Mouse (Mus musculus): Measurements from ENCODE around the gene Olfr1395.

Olfr1395 gene

DNA sequence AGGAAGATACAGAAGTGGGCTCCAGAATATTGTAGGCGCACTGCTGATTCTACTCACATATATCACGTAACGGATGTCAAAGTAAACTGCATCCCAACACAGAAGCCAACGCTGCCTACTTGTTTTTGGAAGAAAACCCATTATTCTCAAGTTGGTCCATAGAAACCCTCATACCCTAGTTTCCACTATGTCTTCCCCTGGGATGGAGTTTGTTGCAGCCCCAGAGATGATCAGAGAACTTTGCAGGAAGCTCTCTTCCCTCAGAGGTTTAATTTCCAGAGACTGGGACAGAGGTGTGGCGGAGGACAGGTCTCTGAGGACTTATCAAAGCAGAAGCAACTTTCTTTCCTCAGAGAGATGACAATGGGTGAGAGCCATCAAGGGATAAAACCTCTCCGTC is at the start of gene Olfr1395:
TSS of gene Olfr1395 (plus strand) at position 301 of the 400 bp plus-strand sequence.
- no peak for DNase-seq (ENCODE audit: low read depth, low spot score)

DNA sequence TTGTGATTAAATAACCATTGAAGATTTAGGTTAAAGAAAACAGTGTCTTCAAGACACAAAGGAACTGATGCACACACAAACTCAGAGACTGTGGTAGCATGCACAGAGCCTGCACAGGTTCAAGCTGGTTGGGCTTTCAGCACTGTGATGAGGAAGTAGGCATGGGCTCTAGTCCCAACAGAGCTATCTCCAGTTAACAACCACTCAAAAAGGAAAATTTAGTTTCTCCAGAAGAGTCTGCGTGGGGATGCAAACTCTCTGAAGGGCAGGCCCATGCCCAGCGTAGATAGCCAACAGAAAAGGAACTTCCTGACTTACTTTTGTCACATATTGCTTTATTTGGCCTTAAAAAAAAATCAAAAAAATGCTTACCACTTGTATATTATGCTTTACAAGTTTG is 49.3 kb upstream of the Olfr1395 start:
- DNase-seq (ENCODE audit: low read depth, low spot score): no peak

DNA sequence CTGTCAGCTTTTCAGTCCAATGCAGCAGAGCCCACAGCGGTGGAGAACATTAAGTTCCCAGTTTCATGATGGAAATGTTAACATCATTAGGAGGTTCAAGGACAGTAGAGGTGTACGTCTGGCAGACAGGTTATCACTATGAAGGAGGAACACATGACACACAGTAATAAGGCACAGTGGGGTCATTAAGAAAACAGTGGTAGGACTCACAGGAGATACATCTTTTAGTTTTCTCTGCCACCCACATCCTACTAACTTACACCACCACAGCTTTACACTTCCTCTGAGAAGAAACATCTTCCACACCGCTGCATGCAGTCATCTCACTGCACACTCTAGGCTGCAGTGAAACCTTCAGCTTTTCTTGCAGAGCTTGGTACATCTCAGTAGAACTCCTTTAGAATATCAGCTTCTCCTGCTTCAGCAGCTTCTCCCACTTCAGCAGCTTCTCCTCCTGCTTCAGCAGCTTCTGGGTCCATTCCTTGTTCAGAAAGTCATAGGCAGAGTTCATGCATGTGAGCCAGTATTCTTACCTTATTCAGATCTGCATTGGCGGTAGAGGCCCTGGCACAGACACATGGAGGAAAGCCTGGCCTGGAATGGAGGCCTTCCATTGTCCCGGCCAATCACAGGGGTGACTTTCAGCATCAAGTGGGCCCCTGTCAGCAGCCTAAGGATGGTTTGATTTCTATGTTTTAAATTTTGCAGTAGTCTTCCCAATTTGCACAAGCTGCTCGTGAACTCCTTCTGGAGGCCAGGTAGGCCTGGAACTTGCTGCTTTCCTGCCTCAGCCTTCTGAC is 48.0 kb upstream of the Olfr1395 start:
- no peak for DNase-seq (ENCODE audit: low read depth, low spot score)

DNA sequence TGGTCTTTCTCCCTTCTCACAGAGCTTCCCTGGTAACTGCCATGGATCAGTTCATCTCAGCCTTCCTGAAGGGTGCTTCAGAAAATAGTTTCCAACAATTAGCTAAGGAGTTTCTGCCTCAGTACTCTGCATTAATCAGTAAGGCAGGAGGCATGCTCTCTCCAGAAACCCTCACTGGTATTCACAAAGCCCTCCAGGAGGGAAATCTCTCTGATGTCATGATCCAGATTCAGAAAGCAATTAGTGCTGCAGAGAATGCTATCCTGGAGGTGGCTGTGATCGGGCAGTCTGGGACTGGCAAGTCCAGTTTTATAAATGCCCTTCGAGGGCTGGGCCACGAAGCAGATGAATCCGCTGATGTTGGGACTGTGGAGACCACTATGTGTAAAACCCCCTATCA is 46.7 kb upstream of the Olfr1395 start:
- no peak for DNase-seq (ENCODE audit: low read depth, low spot score)

DNA sequence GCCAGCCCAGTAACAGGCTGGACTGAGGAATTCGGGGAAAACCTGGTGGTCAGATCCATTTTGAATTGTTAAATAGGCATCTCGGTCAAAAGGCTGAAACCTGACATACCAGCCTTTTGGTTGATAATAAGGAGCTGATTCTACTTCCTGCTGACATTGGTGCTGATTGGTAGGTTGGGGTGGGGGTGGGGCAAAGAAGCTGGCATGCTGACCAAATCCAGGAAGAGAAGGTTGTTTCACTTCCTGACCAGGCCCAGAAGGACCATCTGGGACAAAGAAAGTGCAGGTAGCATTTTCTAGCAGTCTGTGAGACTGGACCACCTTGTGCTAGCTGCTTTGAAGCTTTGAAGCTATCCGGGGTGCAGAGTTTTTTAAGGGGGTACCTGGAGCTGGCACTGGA is 41.7 kb upstream of the Olfr1395 start:
- no peak for DNase-seq (ENCODE audit: low read depth, low spot score)

DNA sequence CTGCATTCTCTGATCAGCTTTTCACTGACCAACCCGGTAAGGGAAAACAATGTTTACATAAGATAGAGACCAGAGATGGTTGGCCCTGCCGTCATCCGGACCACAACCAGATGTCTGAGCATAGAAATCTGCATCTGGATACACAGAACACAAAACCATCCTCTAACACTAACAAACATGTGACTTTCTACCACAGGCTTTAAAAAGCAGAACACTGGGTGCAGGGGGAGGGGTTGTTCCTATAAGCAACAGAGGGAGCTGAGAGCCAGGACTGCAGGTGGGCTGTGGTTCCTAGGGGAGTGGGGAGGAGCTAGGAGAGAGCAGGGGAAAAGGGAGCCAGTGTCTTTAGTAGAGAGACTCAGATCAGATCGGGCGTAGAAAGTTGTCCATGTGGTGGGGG is 40.6 kb upstream of the Olfr1395 start:
- DNase-seq (ENCODE audit: low read depth, low spot score): no peak

DNA sequence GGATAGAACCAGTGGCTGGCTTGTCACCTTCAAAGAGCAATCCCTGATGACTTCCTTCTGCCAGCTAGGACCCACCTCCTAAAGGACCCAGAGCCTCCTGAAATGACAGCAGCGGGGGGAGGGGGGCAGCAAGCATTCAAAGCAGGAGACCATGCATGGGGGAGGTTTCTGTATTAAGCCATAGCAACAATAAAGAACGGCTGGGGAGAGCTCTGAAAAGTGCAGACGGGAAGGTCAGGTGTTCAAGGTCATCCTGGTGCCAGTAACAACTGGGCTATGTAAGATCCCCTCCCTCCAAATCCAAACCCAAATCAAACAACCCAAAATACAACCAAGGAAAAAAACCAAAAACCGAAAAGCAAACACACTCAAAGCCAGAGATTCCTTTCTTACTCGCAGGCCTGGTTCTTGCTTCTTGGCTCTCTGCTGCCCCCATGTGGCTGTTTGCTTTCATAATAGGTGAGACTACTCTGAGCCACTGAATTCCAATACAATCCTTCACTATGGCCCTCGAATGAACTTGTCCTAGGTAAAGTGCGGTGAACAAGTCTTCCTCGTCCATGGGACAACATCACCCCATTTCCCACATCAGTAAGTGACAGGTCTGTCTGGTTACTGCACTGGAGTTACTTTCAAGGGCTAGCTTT is 38.9 kb upstream of the Olfr1395 start:
- DNase-seq (ENCODE audit: low read depth, low spot score): peak; percentile 86

DNA sequence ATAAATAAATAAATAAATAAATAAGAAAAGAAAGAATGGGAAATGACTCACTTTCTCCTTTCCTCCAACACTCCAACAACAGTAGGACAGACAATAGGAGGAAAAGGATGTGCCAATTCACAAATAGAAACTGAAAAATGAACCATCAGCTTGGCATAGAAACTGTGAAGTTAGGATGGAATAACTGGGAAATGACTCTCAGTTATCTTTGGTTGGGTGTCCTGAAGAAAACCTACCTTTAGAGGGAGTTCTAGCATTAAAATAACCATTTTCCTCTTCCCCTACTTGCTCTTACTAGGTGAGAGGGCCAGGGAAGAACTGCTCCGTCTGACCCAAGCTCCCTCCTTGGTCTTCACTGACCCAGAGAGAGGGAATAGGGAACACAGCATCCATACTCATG is 36.3 kb upstream of the Olfr1395 start:
- DNase-seq (ENCODE audit: low read depth, low spot score): no peak

DNA sequence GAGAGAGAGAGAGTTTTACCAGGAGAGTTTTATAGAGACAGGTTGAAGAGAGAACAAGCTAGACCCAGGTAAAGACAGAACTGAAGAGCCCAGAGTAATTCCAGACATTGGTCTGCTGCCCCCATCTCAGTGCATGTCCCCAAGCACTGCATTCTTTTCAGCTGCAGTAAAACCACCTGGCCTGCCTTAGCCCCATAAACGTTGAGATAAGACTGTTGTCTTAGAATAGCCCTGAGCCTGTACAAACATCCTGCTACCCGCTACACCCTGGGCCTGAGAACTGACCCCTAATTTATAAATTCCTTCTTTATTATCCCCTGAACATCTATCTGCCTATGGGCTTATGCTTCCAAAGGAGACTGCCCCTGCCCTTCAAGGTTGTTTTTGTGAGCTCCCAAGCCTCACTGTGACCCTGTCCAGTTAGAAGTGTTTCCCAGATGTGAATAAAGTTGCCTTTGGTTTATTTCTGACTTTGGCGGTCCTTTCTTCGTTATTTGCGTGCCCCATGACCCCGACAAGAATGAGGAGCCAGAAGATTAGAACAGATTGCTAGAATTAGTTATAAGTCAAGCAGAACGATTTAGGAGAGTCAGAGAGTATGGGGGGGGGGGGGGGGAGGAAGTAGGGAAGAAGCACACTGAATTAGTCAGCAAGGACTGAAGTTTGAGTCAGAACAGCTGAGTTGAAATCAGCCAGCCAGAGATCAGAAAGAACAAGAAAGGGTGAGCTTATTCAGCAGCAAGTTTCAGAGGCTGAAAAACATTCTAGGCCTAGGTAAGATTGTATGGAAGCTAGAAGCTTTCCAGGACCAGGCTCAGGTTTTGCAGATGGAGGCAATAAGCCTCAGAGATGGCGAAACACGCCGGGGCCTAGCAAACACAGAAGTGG is 34.2 kb upstream of the Olfr1395 start:
- no peak for DNase-seq (ENCODE audit: low read depth, low spot score)

DNA sequence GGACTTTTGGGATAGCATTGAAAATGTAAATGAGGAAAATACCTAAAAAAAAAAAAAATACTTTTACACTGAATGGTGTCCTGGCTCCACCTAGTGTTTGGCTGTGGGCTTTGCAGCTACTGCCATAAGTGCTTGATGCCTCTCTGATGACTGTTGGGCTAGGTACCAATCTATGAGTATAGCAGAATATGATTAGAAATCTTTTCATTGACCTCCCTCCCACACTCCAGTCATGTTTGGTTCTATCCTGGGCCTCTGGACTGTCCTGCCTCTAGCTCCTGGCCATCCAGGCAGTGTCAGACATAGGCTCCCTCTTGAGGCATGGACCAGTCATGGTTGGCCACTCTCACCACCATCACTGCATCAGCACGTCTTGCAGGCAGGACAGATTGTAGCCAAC is 33.2 kb upstream of the Olfr1395 start:
- peak; percentile 30 for DNase-seq (ENCODE audit: low read depth, low spot score)

DNA sequence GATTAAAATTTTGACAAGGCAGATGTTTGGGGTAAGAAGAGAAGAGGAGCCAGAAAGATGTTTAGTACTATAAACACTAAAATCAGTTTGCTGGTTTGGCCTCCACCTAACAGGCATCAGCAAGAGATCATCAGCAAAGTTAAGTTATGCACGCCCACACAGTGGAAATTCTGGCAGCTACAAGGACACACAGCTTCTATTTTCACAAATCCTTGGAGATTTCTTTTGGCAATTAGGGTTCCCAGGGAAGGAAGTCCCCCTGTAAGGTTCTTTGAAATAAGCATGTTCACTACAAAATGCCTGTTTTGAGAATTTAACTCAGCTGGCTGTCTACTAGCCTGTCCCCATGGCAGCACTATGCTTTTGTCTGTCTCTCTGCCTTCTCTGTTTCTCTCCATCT is 31.1 kb upstream of the Olfr1395 start:
- DNase-seq (ENCODE audit: low read depth, low spot score): no peak

DNA sequence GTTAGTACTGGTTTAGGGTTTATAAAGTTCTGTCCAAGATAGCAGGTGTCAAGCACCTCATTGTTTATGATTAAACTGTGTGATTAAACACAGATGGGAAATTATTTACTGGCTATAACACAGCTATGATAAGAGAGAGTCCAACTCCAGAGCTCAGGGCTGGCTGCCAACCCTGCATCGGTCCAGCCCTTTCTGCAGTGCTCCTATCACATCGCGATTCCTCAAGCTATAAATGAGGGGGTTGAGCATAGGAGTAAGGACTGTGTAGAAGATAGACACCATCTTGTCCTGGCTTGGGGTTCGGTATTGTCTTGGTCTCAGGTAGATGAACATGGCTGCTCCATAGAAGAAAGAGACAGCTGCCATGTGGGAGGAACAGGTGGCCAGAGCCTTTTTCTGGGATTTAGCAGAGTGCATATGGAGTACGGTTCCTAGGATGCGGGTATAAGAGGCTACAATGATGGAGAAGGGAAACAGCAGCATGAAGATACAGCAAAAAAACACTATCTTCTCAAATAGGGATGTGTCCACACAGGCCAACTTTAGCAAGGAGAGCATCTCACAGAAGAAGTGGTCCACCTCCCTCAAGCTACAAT is 29.4 kb upstream of the Olfr1395 start:
- no peak for DNase-seq (ENCODE audit: low read depth, low spot score)

DNA sequence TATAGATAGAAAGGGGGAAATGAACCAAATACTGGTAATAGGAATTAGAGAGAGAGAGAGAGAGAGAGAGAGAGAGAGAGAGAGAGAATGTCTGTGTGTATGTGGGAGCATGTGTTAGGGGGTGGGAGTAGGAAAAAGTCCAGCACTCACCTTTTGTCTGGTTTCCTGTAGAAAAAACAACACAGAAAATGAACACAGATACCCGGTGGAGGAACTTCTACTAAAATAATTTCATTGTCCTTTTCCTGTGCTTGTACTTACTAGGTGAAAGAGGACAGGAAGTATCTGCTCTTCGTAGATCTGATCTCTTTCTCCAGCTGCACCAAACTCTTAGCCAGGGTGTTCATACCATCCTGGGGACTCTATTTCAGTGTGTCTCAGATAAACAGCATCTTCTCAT is 27.9 kb upstream of the Olfr1395 start:
- no peak for DNase-seq (ENCODE audit: low read depth, low spot score)

DNA sequence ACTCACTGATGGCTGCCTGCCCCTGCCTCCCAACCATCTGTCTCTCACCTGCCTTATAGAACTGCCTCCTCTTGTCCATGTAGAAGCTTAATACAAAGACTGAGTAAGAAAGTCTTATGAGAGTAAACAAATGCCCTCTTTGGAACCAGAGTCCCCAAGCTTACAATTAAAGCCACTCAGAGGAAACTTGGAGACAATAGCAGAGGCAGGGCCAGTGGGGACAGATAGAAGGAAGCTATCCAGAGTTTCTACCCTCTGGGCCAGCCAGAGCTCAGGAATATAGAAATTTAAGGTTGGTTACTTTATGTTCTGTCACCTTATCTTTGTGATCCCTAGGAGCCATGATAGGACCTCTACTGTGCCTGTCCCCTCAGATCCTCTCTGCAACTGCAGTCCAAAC is 27.3 kb upstream of the Olfr1395 start, which contains the start of gene Olfr1396:
TSS of gene Olfr1396 (minus strand) at position 101 of the 400 bp plus-strand sequence.
- DNase-seq (ENCODE audit: low read depth, low spot score): no peak

DNA sequence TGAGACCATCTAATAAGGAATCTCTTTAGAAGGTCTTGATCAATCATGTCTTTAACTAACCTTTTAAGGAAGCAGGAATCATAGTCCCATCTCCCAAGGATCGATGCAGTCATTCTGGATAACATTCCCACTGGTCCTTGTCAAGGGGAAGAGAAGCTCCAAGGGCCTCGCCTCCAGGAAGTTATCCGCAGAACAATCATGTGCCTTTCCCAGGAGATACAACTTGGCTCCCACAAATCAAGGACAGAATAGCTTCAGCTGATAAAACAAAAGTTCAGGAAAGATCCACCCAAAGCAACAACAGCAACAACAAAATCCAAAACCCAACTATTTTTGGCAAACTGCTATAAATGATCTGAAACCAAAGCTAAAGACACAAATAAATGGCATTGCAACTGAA is 22.4 kb upstream of the Olfr1395 start:
- DNase-seq (ENCODE audit: low read depth, low spot score): no peak

DNA sequence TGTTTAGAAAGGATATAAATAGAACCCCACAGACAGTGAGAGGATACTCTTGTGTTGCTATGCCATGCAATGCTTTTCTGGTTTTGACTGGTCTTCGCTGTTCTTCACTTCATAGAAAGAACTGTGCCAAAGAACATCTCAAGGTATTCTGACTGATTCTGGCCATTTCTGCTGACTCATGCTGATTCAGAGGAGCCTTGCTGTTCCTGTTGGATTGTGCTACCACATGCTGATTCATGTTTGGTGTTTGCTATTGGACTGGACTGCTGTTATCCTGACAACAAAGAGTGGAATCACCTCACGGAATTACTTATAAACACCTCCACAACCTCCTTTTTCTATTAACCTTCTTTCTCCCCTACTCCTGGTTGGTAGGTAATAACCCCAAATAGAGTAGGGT is 17.9 kb upstream of the Olfr1395 start:
- DNase-seq (ENCODE audit: low read depth, low spot score): no peak

DNA sequence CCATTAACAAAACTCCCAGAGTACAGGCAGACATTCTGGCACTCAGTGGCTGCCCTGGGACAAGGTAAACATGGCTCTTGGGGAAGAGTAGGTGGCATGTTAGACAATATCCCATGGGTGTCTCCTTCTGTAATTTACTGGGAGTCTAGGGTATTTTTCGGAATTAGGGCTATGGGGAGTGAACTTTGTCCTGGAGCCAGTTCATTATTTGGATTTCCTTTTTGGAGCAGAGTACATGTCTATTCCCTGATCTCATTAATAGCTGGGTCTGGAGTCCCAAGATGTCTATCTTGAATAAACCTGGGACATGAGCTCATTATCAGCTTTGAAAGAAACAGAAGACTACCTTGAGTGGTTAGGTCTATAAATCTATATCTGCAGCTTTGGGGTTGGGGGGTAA is 12.0 kb downstream of the Olfr1395 start, which contains the start of gene Olfr1394:
TSS of gene Olfr1394 (plus strand) at position 301 of the 400 bp plus-strand sequence.
- no peak for DNase-seq (ENCODE audit: low read depth, low spot score)

DNA sequence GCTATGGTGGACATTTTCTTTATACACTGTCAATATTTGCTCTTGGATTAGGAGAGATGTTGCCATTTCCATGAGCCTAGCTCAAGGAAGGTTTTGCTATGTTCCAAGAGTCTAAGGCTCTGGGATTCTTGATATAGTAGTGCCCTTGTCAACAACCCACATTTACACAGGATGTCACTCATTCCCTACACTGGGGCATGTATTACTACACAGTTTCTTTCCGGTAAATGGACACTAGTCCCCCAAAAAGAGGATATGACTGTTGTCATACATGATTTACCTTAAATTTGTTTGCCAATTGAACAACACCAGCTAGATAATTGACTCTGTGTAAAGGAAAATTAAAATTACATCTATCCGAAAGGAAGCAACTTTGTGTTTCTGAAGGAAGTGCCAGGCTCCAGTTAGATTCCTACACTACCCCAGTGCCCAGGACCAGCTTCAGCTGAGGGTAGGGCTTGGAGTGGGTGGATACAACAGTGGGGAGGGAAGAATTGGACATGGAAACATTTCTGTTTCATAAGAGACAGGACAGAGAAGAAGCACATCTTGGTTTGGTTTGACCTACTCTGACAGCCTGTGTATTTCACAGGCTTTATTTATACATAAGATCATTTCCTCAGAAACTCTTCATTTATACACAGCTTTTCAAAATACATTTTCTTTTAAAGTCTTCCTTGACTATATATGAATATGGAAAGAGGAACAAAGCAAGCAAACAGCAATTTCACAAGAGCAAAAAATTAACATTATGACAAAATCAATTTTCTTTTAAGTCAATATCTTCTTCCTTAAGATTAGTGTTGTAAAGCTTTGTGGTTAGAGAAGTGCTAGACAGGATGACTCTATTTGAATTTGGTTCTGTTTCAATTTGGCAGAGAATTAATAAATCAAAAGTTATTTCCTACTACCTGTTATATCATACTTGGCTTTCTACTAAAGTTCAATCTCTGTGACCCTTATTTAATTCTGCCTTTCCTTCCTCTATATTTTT is 15.0 kb downstream of the Olfr1395 start:
- DNase-seq (ENCODE audit: low read depth, low spot score): no peak

DNA sequence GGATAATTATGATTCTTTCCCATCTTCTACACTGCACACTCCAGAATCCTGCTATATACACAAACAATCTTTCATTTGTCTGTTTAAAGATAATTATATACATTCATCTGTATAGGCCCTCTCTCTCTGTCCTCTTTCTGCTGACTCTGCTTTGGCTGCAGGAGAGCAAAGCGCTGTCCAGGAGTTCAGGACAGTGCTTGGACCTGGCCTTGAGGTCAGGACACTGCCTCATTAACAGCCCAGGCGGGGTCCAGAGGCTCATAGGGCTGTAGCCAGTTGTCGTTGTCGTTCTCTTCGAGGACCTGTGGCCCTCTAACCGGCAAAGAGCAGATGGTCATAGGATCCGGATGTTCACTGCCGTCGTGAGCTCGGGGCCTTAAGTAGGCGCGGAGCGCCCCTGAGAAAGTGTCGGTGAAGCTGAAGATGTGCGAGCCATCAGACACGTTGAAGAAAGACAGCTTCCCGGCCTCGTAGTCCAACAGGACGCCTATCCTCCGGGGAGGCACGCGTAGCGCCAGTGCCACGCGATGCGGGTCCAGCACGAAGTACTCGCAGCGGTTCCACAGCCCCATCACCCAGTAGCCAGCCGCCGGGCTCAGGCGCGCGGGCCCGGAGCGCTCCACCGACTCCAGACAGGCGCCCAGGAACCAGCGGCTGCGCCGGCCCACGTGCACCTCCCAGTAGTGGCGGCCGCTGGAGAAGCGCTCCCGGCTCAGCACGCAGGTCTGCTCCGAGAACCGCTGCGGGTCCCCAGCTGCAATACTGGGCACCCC is 27.0 kb downstream of the Olfr1395 start:
- DNase-seq (ENCODE audit: low read depth, low spot score): peak; percentile 17

DNA sequence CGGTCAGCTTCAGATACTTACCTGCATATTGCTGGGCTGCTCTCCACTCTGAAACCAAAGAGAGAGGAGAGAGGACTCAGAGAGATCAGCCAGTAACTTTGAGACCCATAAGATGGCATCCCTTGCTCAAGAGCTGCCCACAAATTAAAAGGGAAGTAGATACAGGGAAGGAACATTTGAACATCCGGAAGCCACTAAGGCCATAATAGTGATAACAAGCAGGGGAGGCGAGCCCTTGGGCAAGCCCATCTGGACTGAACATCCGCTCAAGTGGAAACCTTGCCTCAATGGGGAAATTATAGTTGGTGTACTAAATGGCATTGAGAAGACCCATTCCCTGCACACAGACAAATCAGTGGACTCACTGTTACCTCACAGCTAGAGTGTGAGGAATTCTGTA is 28.5 kb downstream of the Olfr1395 start:
- no peak for DNase-seq (ENCODE audit: low read depth, low spot score)
